Mouse (Mus musculus) limb, embryonic 10.5 days (tissue): Measurements from ENCODE around the gene Boc. TPM values are rescaled to one million over a fixed set of nuclear protein-coding genes. Genes with fewer than 3 reads are reported as not detected.

Experiments used
- DNase-seq: peaks from one replicate; pipeline ENCODE4 v3.0.0-alpha.2; 2017; ENCODE audit warnings: low spot score
- H3K27ac ChIP-seq: fragments of 300-500 bp; sonication (generic); 2 replicates; pipeline ENCODE4 v1.5.1; 2016; ENCODE audit warnings: mild to moderate bottlenecking
- H3K27me3 ChIP-seq: fragments of 300-500 bp; sonication (generic); 2 replicates; pipeline ENCODE4 v1.6.1; 2016; ENCODE audit warnings: low read depth, mild to moderate bottlenecking; ENCODE audit not compliant: poor library complexity, severe bottlenecking
- H3K36me3 ChIP-seq: fragments of 300-500 bp; sonication (generic); 2 replicates; pipeline ENCODE4 v1.6.1; 2016; ENCODE audit warnings: mild to moderate bottlenecking, moderate library complexity
- H3K4me1 ChIP-seq: fragments of 300-500 bp; sonication (generic); 2 replicates; pipeline ENCODE4 v1.6.1; 2016
- H3K4me3 ChIP-seq: fragments of 300-500 bp; sonication (generic); 2 replicates; pipeline ENCODE4 v1.5.1; 2016; ENCODE audit warnings: mild to moderate bottlenecking, moderate library complexity
- H3K9me3 ChIP-seq: fragments of 300-500 bp; sonication (generic); replicated peaks from 2 replicates; pipeline ENCODE4 v1.6.1; 2016; ENCODE audit warnings: mild to moderate bottlenecking
- WGBS: fragments of 180-500 bp; shearing (Covaris S2); methylation state at CpG from one replicate; pipeline ENCODE4 v1.1.7; 2016; 5-methylcytosine and 5-hydroxymethylcytosine counted together
- polyA plus RNA-seq: library from polyadenylated mRNA; unstranded; fragments of >200 nt; fragmentation: Nextera tagmentation; extraction: Ambion mirVana; gene quantifications from 2 replicates; pipeline ENCODE4 v1.2.1, GENCODE M21; 2016

Boc gene
- polyA plus RNA-seq, 1 experiment from 2014 or later: 38.3 TPM

- H3K4me1 ChIP-seq: peaks cover 59% of the 10 kb centered on the region
- H3K27me3 ChIP-seq: no peaks in the 10 kb centered on the region
- no peaks in the 10 kb centered on the region for H3K9me3 ChIP-seq
- WGBS: 78% methylated on average over 16 of the region's 16 CpGs
- no peak overlapping the region for H3K27ac ChIP-seq
- H3K4me3 ChIP-seq: no peak overlapping the region
- H3K36me3 ChIP-seq: peaks cover 38% of the 10 kb centered on the region
- DNase-seq: no peak
These were observed 25.8 kb downstream of the Boc start for GRCm38 (mm10) chr16:44532851-44533250.

- Histone ChIP-seq H3K4me1 (peaks cover 73% of the 10 kb centered on the region), H3K27ac (peak overlapping the region; percentile 74), H3K4me3 (peak overlapping the region; percentile 35), H3K27me3 (no peaks in the 10 kb centered on the region), H3K36me3 (peaks cover 36% of the 10 kb centered on the region), H3K9me3 (no peaks in the 10 kb centered on the region)
- DNase-seq: no peak
- 49% methylated on average over 12 of the region's 12 CpGs for WGBS
These were observed 27.4 kb downstream of the Boc start for GRCm38 (mm10) chr16:44531239-44531797.

GRCm38 (mm10) chr16:44530829-44531228, 27.9 kb downstream of the Boc start:
- under 1% methylated on average over 7 of the region's 7 CpGs for WGBS
- H3K27ac ChIP-seq: peak overlapping the region; percentile 74
- peak; percentile 81 for DNase-seq
- H3K4me1 ChIP-seq: peaks cover 69% of the 10 kb centered on the region
- no peaks in the 10 kb centered on the region for H3K27me3 ChIP-seq
- peak overlapping the region; percentile 35 for H3K4me3 ChIP-seq
- peaks cover 32% of the 10 kb centered on the region for H3K36me3 ChIP-seq
- H3K9me3 ChIP-seq: no peaks in the 10 kb centered on the region

GRCm38 (mm10) chr16:44530191-44530590, 28.5 kb downstream of the Boc start:
- H3K9me3 ChIP-seq: no peaks in the 10 kb centered on the region
- DNase-seq: no peak
- H3K4me1 ChIP-seq: peaks cover 64% of the 10 kb centered on the region
- 33% methylated on average over 9 of the region's 9 CpGs for WGBS
- H3K36me3 ChIP-seq: peaks cover 32% of the 10 kb centered on the region
- no peaks in the 10 kb centered on the region for H3K27me3 ChIP-seq
- H3K27ac ChIP-seq: peak overlapping the region; percentile 74
- H3K4me3 ChIP-seq: no peak overlapping the region

- DNase-seq: no peak
- H3K27me3 ChIP-seq: no peaks in the 10 kb centered on the region
- peaks cover 63% of the 10 kb centered on the region for H3K4me1 ChIP-seq
- 68% methylated on average over 8 of the region's 8 CpGs for WGBS
- H3K36me3 ChIP-seq: peaks cover 32% of the 10 kb centered on the region
- no peaks in the 10 kb centered on the region for H3K9me3 ChIP-seq
- H3K4me3 ChIP-seq: no peak overlapping the region
- no peak overlapping the region for H3K27ac ChIP-seq
These were observed 29.0 kb downstream of the Boc start for GRCm38 (mm10) chr16:44529691-44530090.

- H3K27me3 ChIP-seq: no peaks in the 10 kb centered on the region
- 95% methylated on average over 7 of the region's 7 CpGs for WGBS
- DNase-seq: no peak
- no peaks in the 10 kb centered on the region for H3K9me3 ChIP-seq
- H3K4me1 ChIP-seq: peaks cover 61% of the 10 kb centered on the region
- H3K36me3 ChIP-seq: peaks cover 32% of the 10 kb centered on the region
- no peak overlapping the region for H3K27ac ChIP-seq
- no peak overlapping the region for H3K4me3 ChIP-seq
These were observed 29.7 kb downstream of the Boc start for GRCm38 (mm10) chr16:44528955-44529354.

GRCm38 (mm10) chr16:44527218-44527905, 31.3 kb downstream of the Boc start:
- WGBS: 78% methylated on average over 11 of the region's 11 CpGs
- no peak overlapping the region for H3K27ac ChIP-seq

GRCm38 (mm10) chr16:44526689-44527088, 32.0 kb downstream of the Boc start:
- WGBS: 49% methylated on average over 12 of the region's 12 CpGs
- Histone ChIP-seq H3K27ac (peak overlapping the region; percentile 40; the same call in 1 of the 2 replicates), H3K27me3 (no peaks in the 10 kb centered on the region), H3K4me1 (peaks cover 53% of the 10 kb centered on the region), H3K9me3 (no peaks in the 10 kb centered on the region), H3K36me3 (peaks cover 15% of the 10 kb centered on the region), H3K4me3 (no peak overlapping the region)
- no peak for DNase-seq

More at GRCm38 (mm10) chr16:44527218-44527905, 31.3 kb downstream of the Boc start:
- H3K9me3 ChIP-seq: no peaks in the 10 kb centered on the region
- H3K4me1 ChIP-seq: peaks cover 54% of the 10 kb centered on the region
- no peaks in the 10 kb centered on the region for H3K27me3 ChIP-seq
- H3K4me3 ChIP-seq: no peak overlapping the region
- peaks cover 19% of the 10 kb centered on the region for H3K36me3 ChIP-seq
- no peak for DNase-seq

- no peaks in the 10 kb centered on the region for H3K27me3 ChIP-seq
- WGBS: 95% methylated on average over 1 of the region's 1 CpGs
- no peak overlapping the region for H3K27ac ChIP-seq
- H3K4me1 ChIP-seq: peaks cover 46% of the 10 kb centered on the region
- H3K36me3 ChIP-seq: peaks cover 17% of the 10 kb centered on the region
- H3K9me3 ChIP-seq: no peaks in the 10 kb centered on the region
- DNase-seq: no peak
- H3K4me3 ChIP-seq: no peak overlapping the region
These were observed 32.7 kb downstream of the Boc start for GRCm38 (mm10) chr16:44526044-44526443.

- Histone ChIP-seq H3K27me3 (no peaks in the 10 kb centered on the region), H3K27ac (no peak overlapping the region), H3K36me3 (peaks cover 36% of the 10 kb centered on the region), H3K9me3 (no peaks in the 10 kb centered on the region), H3K4me1 (peaks cover 27% of the 10 kb centered on the region), H3K4me3 (no peak overlapping the region)
- DNase-seq: no peak
- 85% methylated on average over 7 of the region's 7 CpGs for WGBS
These were observed 35.1 kb downstream of the Boc start for GRCm38 (mm10) chr16:44523595-44523994.

- WGBS: 91% methylated on average over 6 of the region's 6 CpGs
- Histone ChIP-seq H3K36me3 (peaks cover 100% of the 10 kb centered on the region), H3K27me3 (no peaks in the 10 kb centered on the region), H3K27ac (no peak overlapping the region), H3K9me3 (no peaks in the 10 kb centered on the region), H3K4me3 (no peak overlapping the region), H3K4me1 (no peaks in the 10 kb centered on the region)
- no peak for DNase-seq
These were observed 42.2 kb downstream of the Boc start for GRCm38 (mm10) chr16:44516498-44516897.

- Histone ChIP-seq H3K4me3 (no peak overlapping the region), H3K9me3 (no peaks in the 10 kb centered on the region), H3K4me1 (peaks cover 31% of the 10 kb centered on the region), H3K36me3 (peaks cover 94% of the 10 kb centered on the region), H3K27ac (peak overlapping the region; percentile 50), H3K27me3 (no peaks in the 10 kb centered on the region)
- DNase-seq: peak; percentile 32
- 67% methylated on average over 13 of the region's 13 CpGs for WGBS
These were observed 48.0 kb downstream of the Boc start for GRCm38 (mm10) chr16:44510521-44511213.
